Comparison of ENCODE assay signal across 13 mouse cellular contexts in the genomic region with DNA sequence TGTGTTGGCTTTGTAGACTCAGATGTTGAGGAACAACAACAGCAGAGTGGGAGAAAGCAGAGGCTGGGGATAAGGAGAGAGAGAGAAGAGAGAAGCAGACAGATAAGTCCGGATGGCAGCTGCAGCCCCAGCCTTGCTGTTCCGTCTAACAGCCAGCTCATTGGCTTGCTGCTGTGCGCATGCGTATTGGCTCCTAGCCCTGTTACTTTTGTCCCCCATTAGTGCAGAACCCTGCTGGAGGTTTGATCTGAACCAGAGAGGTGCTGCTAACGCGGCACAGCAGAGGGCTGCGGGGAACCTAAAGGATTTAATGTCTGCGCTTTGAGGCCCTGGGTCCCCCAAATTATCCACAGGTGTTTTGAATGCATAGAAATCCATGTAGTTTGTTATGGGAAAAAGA.
DNase-seq lines count a peak whose midpoint lies in the region; ATAC-seq and TF ChIP-seq lines count a peak whose summit lies in the region.
"Had no signal": no experiment of that assay in that cellular context is flagged by ENCODE, and none has a peak within 500 bp of the region (broad histone marks: within the 10 kb centered on the region; RNA-seq: fewer than 3 reads in every experiment).

No protein-coding gene starts in this region.

- WGBS in heart, embryonic 11.5 days (ENCODE audit: insufficient replicate concordance) = 55% methylated on average over 8 of the region's 8 CpGs
- WGBS in heart, adult 2 months = 69% methylated on average over 8 of the region's 8 CpGs
- 76% methylated on average over 8 of the region's 8 CpGs for WGBS in midbrain, embryonic 11.5 days
- WGBS in midbrain, embryonic 13.5 days = 68% methylated on average over 8 of the region's 8 CpGs

- DNase-seq in heart, adult 2 months = no peak
- peak; percentile 76 for DNase-seq in midbrain, embryonic 11.5 days (ENCODE audit: low spot score, missing footprints)
- peak; percentile 38 for DNase-seq in forelimb bud, embryonic 11.5 days (ENCODE audit: low read depth, low spot score)
- peak; percentile 19 to 46 for DNase-seq in lung, postnatal 4 days
- DNase-seq in left cerebral cortex, adult 11 months (ENCODE audit: low spot score) = no peak
- DNase-seq in left cerebral cortex, adult 2 months (ENCODE audit: extremely low spot score in 1 of 2, low spot score in 2 of 2) = no peak
- DNase-seq: cerebellum, adult 11 months; gastrocnemius, postnatal 10 days; kidney, postnatal 36 days had no signal

- no peaks in the 10 kb centered on the region for H3K27me3 ChIP-seq in heart, embryonic 11.5 days (ENCODE audit: control insufficient read depth, insufficient read depth, low read length)
- H3K27me3 ChIP-seq in heart, adult 2 months (ENCODE audit: control insufficient read depth, insufficient read depth, low read length) = no peaks in the 10 kb centered on the region
- no peaks in the 10 kb centered on the region for H3K27me3 ChIP-seq in midbrain, embryonic 11.5 days (ENCODE audit: control insufficient read depth, insufficient read depth, low read length)
- H3K27me3 ChIP-seq in midbrain, embryonic 13.5 days = no peaks in the 10 kb centered on the region

- no peak overlapping the region for H3K27ac ChIP-seq in heart, embryonic 11.5 days (ENCODE audit: low read depth, low read length)
- H3K27ac ChIP-seq in heart, adult 2 months = no peak overlapping the region
- no peak overlapping the region for H3K27ac ChIP-seq in midbrain, embryonic 11.5 days (ENCODE audit: low read depth, low read length)
- no peak overlapping the region for H3K27ac ChIP-seq in midbrain, embryonic 13.5 days
- no peak overlapping the region for H3K27ac ChIP-seq in left cerebral cortex, adult 2 months

- H3K9ac ChIP-seq in heart, embryonic 11.5 days (ENCODE audit: low read depth, low read length) = no peak overlapping the region
- H3K9ac ChIP-seq in heart, adult 2 months (ENCODE audit: low read depth, low read length) = no peak overlapping the region
- H3K9ac ChIP-seq in midbrain, embryonic 11.5 days (ENCODE audit: low read length) = no peak overlapping the region
- H3K9ac ChIP-seq in midbrain, embryonic 13.5 days (replicated peaks) = no peak overlapping the region

- no peaks in the 10 kb centered on the region for H3K36me3 ChIP-seq in heart, embryonic 11.5 days (ENCODE audit: control insufficient read depth, insufficient read depth, low read length)
- H3K36me3 ChIP-seq in heart, adult 2 months (ENCODE audit: control insufficient read depth, insufficient read depth, low read length) = no peaks in the 10 kb centered on the region
- H3K36me3 ChIP-seq in midbrain, embryonic 11.5 days (ENCODE audit: control insufficient read depth, insufficient read depth, low read length) = no peaks in the 10 kb centered on the region
- H3K36me3 ChIP-seq in midbrain, embryonic 13.5 days = no peaks in the 10 kb centered on the region

- no peaks in the 10 kb centered on the region for H3K79me2 ChIP-seq in heart, adult 2 months (replicated peaks; ENCODE audit: control insufficient read depth, insufficient read depth, low read length)

- TF ChIP-seq POLR2A in heart, adult 2 months (IDR thresholded peaks at IDR 0.05; ENCODE audit: insufficient read depth, low read depth, low read length) = no peak

- no peaks in the 10 kb centered on the region for H3K9me3 ChIP-seq in heart, embryonic 11.5 days (replicated peaks; ENCODE audit: control insufficient read depth, low read length)
- no peaks in the 10 kb centered on the region for H3K9me3 ChIP-seq in midbrain, embryonic 11.5 days (ENCODE audit: control insufficient read depth, low read length)
- no peaks in the 10 kb centered on the region for H3K9me3 ChIP-seq in midbrain, embryonic 13.5 days

- H3K4me1 ChIP-seq in heart, embryonic 11.5 days (ENCODE audit: control insufficient read depth, insufficient read depth, low read length) = 0 out of 2 replicates have a peak, but pooled peaks cover 2% of the 10 kb centered on the region
- H3K4me1 ChIP-seq in heart, adult 2 months (ENCODE audit: control insufficient read depth, insufficient read depth, low read length) = no peaks in the 10 kb centered on the region
- no peaks in the 10 kb centered on the region; the same call in 1 of the 2 replicates for H3K4me1 ChIP-seq in midbrain, embryonic 11.5 days (ENCODE audit: control insufficient read depth, insufficient read depth, low read length)
- H3K4me1 ChIP-seq in midbrain, embryonic 13.5 days (replicated peaks) = 0 out of 2 replicates have a peak, but pooled peaks cover 7% of the 10 kb centered on the region

- intact Hi-C loops in heart, adult 2 months (cut with DNase I) = no loop called here
- intact Hi-C loops in left cerebral cortex, adult 2 months (cut with DNase I) = no loop called here

- no peak for ATAC-seq in heart, embryonic 11.5 days (replicated peaks; ENCODE audit: insufficient number of reproducible peaks, low FRiP score, low TSS enrichment)
- ATAC-seq in midbrain, embryonic 11.5 days (ENCODE audit: low FRiP score) = no peak
- ATAC-seq in midbrain, embryonic 13.5 days = no peak
- ATAC-seq: CD4-positive, CD25-positive, alpha-beta regulatory T cell, adult 4 months had no signal

- peak overlapping the region; percentile 16; the same call in 1 of the 2 replicates for H3K4me2 ChIP-seq in heart, embryonic 11.5 days
- no peak overlapping the region for H3K4me2 ChIP-seq in midbrain, embryonic 11.5 days
- no peak overlapping the region for H3K4me2 ChIP-seq in midbrain, embryonic 13.5 days (replicated peaks)

- no peak for TF ChIP-seq CTCF in heart, adult 2 months (IDR thresholded peaks at IDR 0.05)
- no peak for TF ChIP-seq CTCF in left cerebral cortex, adult 2 months (IDR thresholded peaks at IDR 0.05)

- no peak for TF ChIP-seq EP300 in heart, adult 2 months (IDR thresholded peaks at IDR 0.05; ENCODE audit: insufficient read depth, low read depth, low read length)

- no peak overlapping the region for H3K4me3 ChIP-seq in heart, embryonic 11.5 days (ENCODE audit: low read depth, low read length)
- no peak overlapping the region for H3K4me3 ChIP-seq in heart, adult 2 months
- no peak overlapping the region for H3K4me3 ChIP-seq in midbrain, embryonic 11.5 days (ENCODE audit: low read depth, low read length)
- no peak overlapping the region for H3K4me3 ChIP-seq in midbrain, embryonic 13.5 days (replicated peaks)
- H3K4me3 ChIP-seq in left cerebral cortex, adult 2 months = no peak overlapping the region
- H3K4me3 ChIP-seq: erythroblast, embryonic 14.5 days had no signal

Comparison
In these comparisons a context has a peak if more than half of its experiments do, and no peak if none do; other contexts are left out.
1. DNase-seq: peak in midbrain, embryonic 11.5 days (single experiment), forelimb bud, embryonic 11.5 days (single experiment) and lung, postnatal 4 days (2 of 2); none in heart, adult 2 months (0 of 2), left cerebral cortex, adult 11 months (single experiment) and left cerebral cortex, adult 2 months (0 of 2).